Mouse (Mus musculus): ENCODE results near the gene Olfr1274-ps. TPM values are rescaled to one million over a fixed set of nuclear protein-coding genes. Genes with fewer than 3 reads are reported as not detected.
"Not testable (repeated sequence)": the region's sequence is repeated elsewhere in the genome, so short reads cannot be mapped to it uniquely, and the experiment has no call there.

Olfr1274-ps gene
- polyA plus RNA-seq, 2 experiments = not detected

GRCm38 (mm10) chr2:90428988-90429717 is 30.7 kb downstream of the Olfr1274-ps start:
- WGBS (ENCODE audit: insufficient replicate concordance) = no CpG with 5 or more reads among the region's 11 CpGs
- H3K9ac ChIP-seq (replicated peaks); H3K4me2 ChIP-seq (ENCODE audit: low read depth); H3K27ac ChIP-seq; H3K27me3 ChIP-seq (ENCODE audit: control insufficient read depth, insufficient read depth, low read length); ATAC-seq (ENCODE audit: insufficient read depth); DNase-seq (ENCODE audit: low read depth in 3 of 3, low spot score in 3 of 3); H3K36me3 ChIP-seq (replicated peaks; ENCODE audit: control insufficient read depth, insufficient read depth, low read depth); H3K4me3 ChIP-seq (ENCODE audit: insufficient read depth in 1 of 2, low read depth in 2 of 2, low read length in 2 of 2); H3K9me3 ChIP-seq (ENCODE audit: control insufficient read depth, low read length); H3K4me1 ChIP-seq (replicated peaks; ENCODE audit: control insufficient read depth in 2 of 2, insufficient read depth in 2 of 2, low read length in 1 of 2): not testable (repeated sequence)

DNA sequence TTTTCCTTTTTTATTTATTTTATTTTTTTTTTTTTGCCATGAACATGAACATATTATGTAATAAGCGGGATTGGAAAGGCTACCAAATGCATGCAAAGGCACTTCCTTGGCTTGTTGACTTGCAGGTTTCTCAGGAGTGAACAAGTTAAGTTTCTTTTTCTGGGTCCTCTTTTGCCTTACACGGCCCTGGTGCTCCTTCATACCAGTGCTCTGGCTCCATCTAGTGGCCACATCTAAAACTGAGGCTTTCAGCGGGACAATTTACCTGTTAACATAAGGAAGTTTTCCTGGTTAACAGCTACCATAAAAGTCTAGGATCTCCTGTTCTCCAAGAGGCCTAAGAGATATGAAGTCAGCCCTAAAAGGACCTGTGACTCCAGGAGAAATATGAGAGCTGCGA is 31.3 kb downstream of the Olfr1274-ps start:
- not testable (repeated sequence) for H3K27ac ChIP-seq; H3K27me3 ChIP-seq (ENCODE audit: control insufficient read depth, insufficient read depth, low read length); H3K4me2 ChIP-seq (ENCODE audit: low read depth); H3K4me3 ChIP-seq (ENCODE audit: insufficient read depth in 1 of 2, low read depth in 2 of 2, low read length in 2 of 2); H3K4me1 ChIP-seq (replicated peaks; ENCODE audit: control insufficient read depth in 2 of 2, insufficient read depth in 2 of 2, low read length in 1 of 2); H3K9ac ChIP-seq (replicated peaks); H3K36me3 ChIP-seq (replicated peaks; ENCODE audit: control insufficient read depth, insufficient read depth, low read depth); ATAC-seq (ENCODE audit: insufficient read depth); H3K9me3 ChIP-seq (ENCODE audit: control insufficient read depth, low read length); DNase-seq (ENCODE audit: low read depth in 3 of 3, low spot score in 3 of 3)
- WGBS (ENCODE audit: insufficient replicate concordance) = no CpG with 5 or more reads among the region's 4 CpGs

DNA sequence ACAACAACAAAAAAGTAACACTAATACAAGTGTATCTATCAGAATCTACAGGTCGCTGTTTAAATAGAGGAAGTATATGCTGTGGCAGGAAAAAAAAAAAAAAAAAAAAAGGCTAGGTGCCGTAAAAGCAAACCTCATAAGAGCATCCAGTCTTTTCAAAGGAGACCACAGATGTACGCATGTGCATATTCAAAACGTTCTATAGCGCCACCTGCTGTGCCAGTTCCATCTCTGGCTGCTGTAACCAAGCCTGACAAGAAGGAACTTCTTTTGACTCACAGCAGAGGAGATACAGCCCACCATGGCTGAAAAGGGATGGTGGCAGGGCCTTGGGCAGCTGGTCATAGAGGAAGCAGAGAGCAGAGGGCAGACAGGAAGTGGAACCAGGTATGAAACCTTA is 39.0 kb downstream of the Olfr1274-ps start:
- not testable (repeated sequence) for H3K4me3 ChIP-seq (ENCODE audit: insufficient read depth in 1 of 2, low read depth in 2 of 2, low read length in 2 of 2); DNase-seq (ENCODE audit: low read depth in 3 of 3, low spot score in 3 of 3); H3K4me2 ChIP-seq (ENCODE audit: low read depth); H3K9ac ChIP-seq (replicated peaks); H3K9me3 ChIP-seq (ENCODE audit: control insufficient read depth, low read length); H3K27me3 ChIP-seq (ENCODE audit: control insufficient read depth, insufficient read depth, low read length); ATAC-seq (ENCODE audit: insufficient read depth); H3K4me1 ChIP-seq (replicated peaks; ENCODE audit: control insufficient read depth in 2 of 2, insufficient read depth in 2 of 2, low read length in 1 of 2); H3K27ac ChIP-seq; H3K36me3 ChIP-seq (replicated peaks; ENCODE audit: control insufficient read depth, insufficient read depth, low read depth)
- WGBS (ENCODE audit: insufficient replicate concordance) = 36% methylated on average over 1 of the region's 5 CpGs

DNA sequence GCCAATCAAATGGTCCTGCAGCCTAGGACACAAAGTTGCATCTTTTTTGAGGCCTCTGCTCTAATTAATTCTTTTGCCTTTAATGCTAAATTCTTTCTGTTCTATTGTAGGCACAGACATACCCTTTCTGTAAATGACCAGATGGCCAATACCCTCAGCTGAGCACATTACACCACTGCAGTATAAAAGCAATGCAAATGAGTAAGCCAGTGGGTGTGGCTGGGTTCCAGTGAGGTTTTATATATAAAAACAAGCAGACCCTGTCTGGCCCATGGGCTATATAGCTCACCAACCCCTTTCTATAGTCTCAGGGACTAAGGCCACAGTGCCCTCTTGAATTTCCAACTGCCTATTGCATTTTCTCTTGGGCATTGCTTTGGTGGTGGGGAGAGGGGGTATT is 41.7 kb downstream of the Olfr1274-ps start:
- H3K27me3 ChIP-seq (ENCODE audit: control insufficient read depth, insufficient read depth, low read length); DNase-seq (ENCODE audit: low read depth in 3 of 3, low spot score in 3 of 3); H3K4me2 ChIP-seq (ENCODE audit: low read depth); H3K9me3 ChIP-seq (ENCODE audit: control insufficient read depth, low read length); H3K4me3 ChIP-seq (ENCODE audit: insufficient read depth in 1 of 2, low read depth in 2 of 2, low read length in 2 of 2); H3K4me1 ChIP-seq (replicated peaks; ENCODE audit: control insufficient read depth in 2 of 2, insufficient read depth in 2 of 2, low read length in 1 of 2); ATAC-seq (ENCODE audit: insufficient read depth); H3K9ac ChIP-seq (replicated peaks); H3K36me3 ChIP-seq (replicated peaks; ENCODE audit: control insufficient read depth, insufficient read depth, low read depth); H3K27ac ChIP-seq: not testable (repeated sequence)

DNA sequence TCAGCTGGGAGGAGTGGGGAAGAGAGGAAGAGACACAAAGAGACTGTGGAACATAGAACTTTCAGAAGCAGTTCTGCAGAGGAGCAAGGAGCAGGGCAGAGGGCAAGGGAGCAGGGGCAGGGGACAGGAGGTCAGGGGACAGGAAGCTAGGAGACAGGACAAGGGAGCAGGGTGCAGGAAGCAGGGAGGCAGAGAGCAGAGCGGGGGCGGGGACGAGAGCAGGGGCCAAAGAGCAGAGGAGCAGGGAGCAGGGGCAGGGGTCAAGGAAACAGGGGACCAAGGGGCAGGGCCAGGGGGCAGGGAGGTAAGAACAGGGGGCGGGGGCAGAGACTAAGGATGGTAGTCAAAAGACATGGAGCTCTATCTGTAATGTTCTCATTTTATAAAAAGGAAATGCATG is 43.3 kb downstream of the Olfr1274-ps start:
- H3K36me3 ChIP-seq (replicated peaks; ENCODE audit: control insufficient read depth, insufficient read depth, low read depth); H3K27me3 ChIP-seq (ENCODE audit: control insufficient read depth, insufficient read depth, low read length); H3K27ac ChIP-seq; H3K9me3 ChIP-seq (ENCODE audit: control insufficient read depth, low read length); H3K4me3 ChIP-seq (ENCODE audit: insufficient read depth in 1 of 2, low read depth in 2 of 2, low read length in 2 of 2); H3K9ac ChIP-seq (replicated peaks); DNase-seq (ENCODE audit: low read depth in 3 of 3, low spot score in 3 of 3); ATAC-seq (ENCODE audit: insufficient read depth); H3K4me2 ChIP-seq (ENCODE audit: low read depth); H3K4me1 ChIP-seq (replicated peaks; ENCODE audit: control insufficient read depth in 2 of 2, insufficient read depth in 2 of 2, low read length in 1 of 2): not testable (repeated sequence)
- whole genome bisulfite sequencing (ENCODE audit: insufficient replicate concordance) = 59% methylated on average over 4 of the region's 4 CpGs

DNA sequence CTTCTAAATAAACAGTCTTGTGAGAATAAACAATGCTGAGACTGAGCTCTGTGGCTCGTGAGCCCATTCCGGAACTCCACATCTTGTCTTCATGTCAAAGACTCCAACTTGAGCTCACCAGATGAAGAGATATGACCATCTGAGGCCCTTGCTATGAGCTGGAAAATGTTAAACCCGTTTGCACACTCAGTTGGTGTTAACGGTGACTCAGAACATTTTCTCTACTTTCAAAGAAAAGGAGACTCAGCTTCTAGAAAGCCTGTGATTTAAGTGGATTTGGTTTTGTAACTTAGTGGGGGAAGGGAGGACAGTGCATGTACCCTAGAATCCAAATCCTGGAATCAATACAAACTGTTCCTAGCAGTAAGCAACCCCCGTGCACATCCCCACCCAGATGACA is 45.3 kb downstream of the Olfr1274-ps start:
- H3K9ac ChIP-seq (replicated peaks) = no peak overlapping the region
- ATAC-seq (ENCODE audit: insufficient read depth) (no peak), DNase-seq (ENCODE audit: low read depth in 3 of 3, low spot score in 3 of 3) (no peak)
- no peaks in the 10 kb centered on the region for H3K36me3 ChIP-seq (replicated peaks; ENCODE audit: control insufficient read depth, insufficient read depth, low read depth)
- 73% methylated on average over 5 of the region's 5 CpGs for whole genome bisulfite sequencing (ENCODE audit: insufficient replicate concordance)
- no peak overlapping the region for H3K4me3 ChIP-seq (ENCODE audit: insufficient read depth in 1 of 2, low read depth in 2 of 2, low read length in 2 of 2)
- no peaks in the 10 kb centered on the region for H3K9me3 ChIP-seq (ENCODE audit: control insufficient read depth, low read length)
- no peaks in the 10 kb centered on the region for H3K27me3 ChIP-seq (ENCODE audit: control insufficient read depth, insufficient read depth, low read length)
- H3K27ac ChIP-seq = no peak overlapping the region
- TF ChIP-seq EP300 (IDR thresholded peaks at IDR 0.05; ENCODE audit: low read depth) = no peak
- no peak for TF ChIP-seq CTCF (IDR thresholded peaks at IDR 0.05; ENCODE audit: low read depth)
- no peak overlapping the region for H3K4me2 ChIP-seq (ENCODE audit: low read depth)
- no peaks in the 10 kb centered on the region for H3K4me1 ChIP-seq (replicated peaks; ENCODE audit: control insufficient read depth in 2 of 2, insufficient read depth in 2 of 2, low read length in 1 of 2)
